Mouse (Mus musculus) cerebellum, adult 9-10 months (tissue): ENCODE measurements at regions not wholly inside any gene's neighbourhood (a gene's known extent, or its start where the extent isn't known, plus 50 kb on each side); places are given as distances from the start of the nearest gene placed in this dataset.

Experiments
- DNase-seq: peaks from one replicate; pipeline ENCODE4 v3.0.0; 2022

DNA sequence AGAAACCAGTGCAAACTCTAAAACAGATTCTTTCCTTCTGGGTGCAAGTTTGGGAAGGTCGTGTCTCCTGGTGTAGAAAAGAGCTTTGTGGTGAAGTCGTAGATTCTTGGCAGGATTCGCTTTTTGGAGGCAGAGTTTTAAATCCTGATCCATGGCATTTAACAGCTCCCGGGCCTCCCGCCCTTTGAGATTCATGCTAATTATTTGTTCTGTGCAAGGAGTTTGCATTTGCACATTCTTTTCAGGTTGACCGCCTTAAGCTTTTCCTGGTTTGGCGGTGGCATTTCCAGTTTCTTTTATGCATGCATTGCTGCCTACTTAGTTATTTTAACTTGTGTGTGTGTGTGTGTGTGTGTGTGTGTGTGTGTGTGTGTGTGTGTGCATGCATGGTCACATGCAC, 126.9 kb upstream of the A230072I06Rik start:
- DNase-seq: no peak

DNA sequence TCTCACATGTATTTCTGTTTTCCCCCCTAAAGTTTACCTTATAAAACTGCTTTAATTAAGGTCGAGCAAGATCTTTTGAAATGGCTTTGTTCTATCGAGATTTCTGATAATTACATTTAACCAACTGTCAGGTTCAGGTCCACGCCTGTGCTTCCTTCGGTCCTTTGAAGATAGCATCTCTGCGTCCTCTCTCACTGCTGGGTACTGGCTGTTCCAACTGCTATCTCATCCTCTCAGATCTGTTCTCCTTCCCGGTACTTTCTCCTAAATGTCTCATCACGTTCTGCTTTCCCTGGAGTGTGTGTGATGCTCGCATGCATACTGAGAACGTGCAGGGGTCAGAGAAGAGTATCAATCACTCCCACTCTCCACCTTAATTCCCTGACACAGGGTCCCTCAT, 125.8 kb upstream of the A230072I06Rik start:
- DNase-seq: no peak

DNA sequence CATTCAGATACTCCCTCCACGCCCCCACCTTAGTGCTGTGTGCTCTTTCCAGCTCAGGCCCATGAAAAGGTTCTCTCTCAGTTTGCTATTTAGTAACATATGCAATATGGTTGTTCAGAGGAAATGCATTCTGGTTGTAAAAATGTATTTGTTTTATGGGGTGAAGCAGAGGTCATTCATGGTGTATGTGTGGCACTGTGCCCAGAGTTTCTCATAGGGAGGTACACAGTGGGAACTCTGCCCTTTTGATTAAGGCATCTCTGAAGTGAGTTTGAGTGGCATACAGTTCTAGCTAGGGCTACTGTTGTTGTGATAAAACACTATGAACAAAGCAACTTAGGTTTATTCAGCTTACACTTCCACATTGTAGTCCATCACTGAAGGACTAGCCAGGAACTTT, 121.7 kb upstream of the A230072I06Rik start:
- DNase-seq: no peak

DNA sequence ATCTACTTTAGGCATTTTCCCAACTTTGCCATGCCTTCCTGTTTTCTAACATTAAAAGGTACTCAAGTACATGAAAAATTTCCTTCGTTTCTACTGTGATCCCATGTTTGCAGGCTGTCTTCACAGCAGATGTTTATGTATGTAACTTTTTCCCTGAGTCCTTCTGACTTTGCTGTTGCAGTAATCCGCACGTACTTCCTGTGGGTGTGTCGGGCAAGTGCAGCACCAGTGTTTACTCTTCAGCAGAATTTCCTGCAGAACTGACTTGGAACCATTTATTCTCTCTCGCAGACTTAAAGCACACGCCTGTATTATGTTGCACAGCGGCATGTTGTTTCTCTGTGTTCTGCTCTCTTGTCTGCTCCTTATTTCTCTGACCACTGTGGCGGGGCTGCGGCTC, 120.4 kb upstream of the A230072I06Rik start:
- no peak for DNase-seq

DNA sequence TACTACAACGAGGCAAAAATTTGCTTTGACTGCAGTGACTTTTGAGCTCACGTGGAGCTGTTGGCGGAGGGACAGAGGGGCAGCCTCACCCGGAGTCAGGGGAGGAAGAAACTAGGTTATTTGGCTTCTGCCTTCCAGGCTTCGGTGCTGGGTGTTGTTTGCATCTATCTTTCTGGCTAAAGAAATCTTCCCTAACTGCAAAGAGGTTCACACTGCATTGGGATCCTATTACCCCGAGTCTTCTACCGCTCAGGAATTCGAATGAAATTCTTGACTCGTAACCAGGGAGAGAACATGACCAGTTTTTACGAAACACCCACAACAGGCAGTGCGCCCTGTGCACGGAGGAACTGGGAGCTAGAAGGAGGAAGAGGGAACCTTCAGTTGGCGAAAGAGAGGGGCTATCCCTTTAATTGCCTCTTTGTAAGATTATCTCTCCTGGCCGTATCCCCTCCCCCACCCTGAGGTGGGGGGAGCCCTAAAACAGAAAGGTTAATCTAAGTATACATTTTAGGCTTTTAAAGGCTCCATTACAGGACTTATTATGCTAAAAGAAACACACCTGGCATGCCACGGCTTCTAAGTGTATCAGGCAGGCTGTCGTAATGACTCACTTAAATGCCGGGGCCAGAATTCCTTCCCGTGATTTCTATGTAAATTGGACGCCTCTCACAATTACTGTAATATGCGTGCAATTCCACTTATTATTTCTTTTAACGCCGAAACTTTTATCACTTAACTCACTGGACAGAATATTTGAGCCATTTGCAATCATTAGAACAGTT, 115.5 kb upstream of the A230072I06Rik start:
- no peak for DNase-seq

DNA sequence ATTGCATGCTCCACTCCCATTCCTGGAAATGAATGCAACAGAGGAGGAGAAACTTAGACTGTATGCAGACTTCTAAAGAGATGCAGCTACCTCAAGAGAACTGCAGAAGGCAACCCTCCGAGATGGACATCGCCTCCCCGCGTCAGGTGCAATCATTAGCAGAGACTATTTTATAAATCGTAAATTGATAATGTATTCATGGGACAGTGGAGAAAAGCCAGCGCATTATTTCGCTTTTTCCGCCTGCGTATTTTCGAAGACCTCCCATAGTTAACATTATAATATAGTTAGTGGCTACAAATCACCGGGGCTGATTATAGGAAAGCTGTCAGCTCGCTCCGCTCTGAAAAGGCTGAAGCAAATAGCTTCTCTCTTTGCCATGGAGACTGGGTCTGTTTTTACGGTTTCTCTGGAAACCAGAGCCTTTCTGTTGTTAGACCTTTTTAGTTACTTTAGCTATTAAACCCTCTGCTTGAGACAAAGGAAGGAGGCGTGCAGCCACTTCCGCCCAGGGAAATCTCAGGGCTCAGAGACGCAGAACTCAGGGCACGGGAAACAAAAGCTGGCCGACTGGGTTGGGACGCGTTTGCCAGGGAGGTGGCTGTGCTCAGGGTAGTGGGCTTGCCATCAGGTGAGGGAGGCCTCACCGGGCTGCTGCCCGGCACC, 113.0 kb upstream of the A230072I06Rik start:
- no peak for DNase-seq

DNA sequence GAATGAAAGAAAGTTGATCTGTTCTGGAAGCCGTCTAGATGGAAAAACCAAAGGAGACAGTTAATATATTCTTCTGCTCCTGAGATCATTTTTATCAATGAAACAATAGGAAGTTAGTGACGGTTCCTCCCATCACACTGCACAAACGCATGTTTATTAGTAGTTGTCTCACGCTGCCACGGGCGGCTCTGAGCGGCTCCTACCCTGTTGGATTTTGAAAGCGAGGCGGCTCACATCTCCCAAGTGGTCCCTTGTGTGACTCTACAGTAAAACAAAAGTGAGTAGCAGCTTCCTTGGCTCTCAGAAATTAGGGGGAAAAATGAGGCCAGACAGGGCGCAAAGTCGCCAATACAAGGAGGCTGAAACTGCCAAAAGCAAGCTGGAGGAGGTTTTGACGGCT, 106.8 kb upstream of the A230072I06Rik start:
- DNase-seq: no peak

DNA sequence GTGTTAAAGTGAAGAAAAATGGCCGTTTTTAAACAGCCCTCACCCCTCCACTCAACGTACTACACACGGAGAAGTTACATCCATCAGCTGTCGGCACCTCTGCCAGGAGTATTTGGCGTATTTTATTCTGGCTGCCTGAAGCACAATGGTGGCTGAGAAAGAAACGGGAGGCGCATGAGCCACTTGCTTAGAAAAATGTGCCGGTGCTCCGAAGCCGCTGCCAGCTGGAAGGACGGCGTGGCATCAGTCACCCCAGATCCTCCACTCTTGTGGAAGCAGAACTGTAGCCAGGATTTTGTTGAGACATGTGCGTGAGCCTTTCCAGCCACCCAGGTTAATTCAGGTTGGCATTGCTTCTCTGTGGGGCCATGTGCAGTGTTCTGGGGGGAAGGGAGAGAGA, 103.1 kb upstream of the A230072I06Rik start:
- DNase-seq: no peak

DNA sequence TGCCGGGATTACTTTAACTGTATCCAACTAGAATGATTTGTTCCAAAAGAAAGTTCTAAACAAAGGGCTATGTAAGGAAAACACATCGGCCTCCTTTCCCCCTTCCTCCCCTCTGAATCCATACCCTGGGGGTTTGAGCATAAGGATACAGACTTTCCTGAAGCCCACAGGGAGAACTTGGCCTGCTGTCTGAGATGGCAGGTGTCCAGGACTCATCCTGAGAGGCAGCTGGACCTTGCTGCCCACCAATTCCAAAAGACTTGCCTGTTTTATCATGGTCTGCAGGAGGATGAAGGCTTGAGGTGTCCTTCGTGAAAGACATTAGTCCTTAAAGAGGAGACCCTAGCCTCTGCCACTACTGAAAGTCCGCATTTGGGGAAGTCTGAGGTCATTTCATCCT, 94.0 kb upstream of the A230072I06Rik start:
- no peak for DNase-seq

DNA sequence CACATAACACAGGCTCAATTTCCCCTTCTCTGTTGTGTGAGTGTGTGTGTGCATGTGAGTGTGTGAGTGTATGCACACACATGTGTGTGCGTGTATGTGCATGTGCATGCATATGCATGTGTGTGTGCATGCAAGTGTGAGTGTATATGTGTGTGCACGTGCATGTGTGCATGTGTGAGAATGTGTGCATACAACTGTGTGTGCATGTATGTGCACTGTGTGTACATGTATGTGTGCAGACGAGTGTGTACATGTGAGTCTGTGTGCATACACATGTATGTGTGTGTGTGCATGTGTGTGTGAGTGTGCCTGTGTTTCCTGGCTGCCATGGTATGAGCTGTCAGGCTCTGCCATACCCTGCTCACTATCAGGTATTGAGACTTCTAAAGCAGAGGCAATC, 91.3 kb upstream of the A230072I06Rik start:
- DNase-seq: no peak

DNA sequence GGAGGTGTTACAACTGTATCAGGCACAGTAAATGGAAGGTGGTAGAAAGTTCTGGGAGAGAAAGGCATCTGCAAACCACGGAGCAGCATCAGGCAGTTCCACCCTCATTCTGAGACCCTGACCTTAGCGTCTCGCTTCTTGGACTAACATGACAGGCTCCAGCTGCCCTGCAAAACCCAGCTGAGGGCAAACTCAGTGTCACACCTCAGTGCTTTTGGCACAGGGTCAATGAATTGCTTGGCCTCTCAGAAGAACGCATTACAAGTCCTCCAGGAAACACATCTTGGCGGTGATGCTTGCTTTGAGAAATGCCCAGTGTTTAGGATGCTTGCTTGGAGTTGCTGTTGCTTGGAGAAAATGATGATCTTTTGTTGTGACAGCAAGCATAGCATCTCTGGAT, 90.2 kb upstream of the A230072I06Rik start:
- DNase-seq: no peak

DNA sequence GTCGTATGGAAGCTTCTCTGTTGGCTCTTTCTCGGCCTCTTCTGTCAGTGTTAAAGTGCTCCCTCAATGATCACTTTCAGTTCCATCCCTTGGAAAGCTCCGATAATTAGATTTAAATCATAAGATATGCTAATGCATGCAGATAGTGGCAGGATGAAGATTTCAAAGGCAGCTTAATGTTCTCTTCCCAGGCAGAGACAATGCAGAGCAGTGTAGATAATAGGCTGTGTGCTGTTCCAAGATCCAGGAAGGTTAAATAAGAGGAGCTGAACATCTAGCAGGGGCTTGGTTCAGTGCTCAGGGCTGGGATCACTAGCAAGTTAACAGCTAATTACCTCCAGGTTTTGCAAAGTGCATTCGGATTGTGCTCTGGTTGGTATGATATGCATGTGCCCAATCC, 89.7 kb upstream of the A230072I06Rik start:
- no peak for DNase-seq

DNA sequence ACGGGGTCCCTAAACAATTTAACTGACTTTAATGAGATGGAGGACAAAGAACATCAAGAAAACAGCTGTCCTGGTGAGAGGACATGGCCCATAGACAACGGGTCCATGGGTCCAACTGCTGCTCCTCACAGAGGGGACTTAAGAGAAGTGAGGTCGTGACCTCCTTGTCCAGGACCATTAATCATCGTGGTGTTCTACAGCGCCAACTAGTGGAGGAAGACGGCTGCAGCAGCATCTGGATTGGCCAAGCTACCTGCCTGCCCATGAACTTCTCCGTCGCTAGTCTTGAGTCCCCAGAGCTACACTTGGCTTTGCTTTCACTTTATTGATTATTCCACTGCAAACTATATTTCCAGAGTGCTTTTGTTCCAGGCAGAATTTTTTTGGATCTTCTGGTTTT, 86.6 kb upstream of the A230072I06Rik start:
- no peak for DNase-seq

DNA sequence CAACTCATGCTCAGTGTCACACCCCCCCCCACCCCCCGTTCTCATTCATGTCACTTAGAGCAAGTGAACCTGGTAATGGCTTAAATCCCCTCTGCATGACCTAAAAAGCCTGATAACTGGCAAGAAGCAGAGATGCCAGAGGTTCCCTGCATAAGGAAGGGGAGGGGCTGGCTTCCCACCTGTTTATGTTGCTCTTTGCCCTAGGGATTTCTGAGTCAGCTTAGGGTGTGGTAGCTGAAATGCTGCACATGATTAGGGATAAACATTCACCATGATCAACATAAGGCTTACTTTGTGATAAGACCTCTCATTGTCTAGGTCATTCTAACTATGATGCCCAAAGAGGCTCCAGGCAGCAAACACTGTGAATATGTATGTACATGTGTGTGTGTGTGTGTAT, 72.7 kb upstream of the A230072I06Rik start:
- no peak for DNase-seq

DNA sequence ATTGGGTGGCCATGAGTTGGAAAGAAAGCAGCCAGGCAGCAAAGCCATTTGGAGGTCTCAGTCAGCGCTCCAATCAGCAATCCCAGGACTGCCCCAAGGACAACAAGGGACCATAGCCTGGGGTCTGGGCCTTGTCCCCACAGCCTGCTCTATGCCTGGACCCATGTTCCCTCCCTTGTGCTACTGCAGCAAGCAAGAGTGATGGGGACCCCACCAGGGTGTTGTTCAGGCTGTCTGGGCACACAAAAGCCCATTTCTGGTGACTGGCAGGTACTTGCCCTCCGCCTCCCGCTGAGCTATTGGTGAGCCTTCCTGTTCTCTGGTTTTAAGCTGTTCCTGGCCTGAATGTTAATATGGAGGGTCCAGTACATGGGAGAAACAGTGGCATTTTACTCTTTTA, 71.2 kb upstream of the A230072I06Rik start:
- no peak for DNase-seq

DNA sequence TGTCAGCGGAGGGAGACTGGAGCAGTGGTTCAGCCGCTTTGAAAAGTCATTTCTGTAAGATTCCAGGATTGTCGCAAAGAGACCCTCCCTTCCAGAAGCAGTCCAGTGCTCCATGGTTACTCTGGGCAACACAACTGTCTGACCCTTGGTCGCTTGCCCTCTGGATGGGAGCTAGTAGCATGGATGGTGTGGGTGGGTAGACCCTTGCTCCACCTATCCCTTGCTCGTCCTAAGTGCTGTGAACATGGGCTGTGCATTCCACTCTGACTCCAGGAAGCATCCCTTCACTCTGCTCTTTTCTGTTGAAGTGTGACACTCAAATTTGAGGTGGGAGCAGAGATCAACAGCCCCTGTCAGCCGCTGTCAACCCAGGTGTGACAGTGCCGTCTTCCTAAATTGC, 64.8 kb upstream of the A230072I06Rik start:
- no peak for DNase-seq

DNA sequence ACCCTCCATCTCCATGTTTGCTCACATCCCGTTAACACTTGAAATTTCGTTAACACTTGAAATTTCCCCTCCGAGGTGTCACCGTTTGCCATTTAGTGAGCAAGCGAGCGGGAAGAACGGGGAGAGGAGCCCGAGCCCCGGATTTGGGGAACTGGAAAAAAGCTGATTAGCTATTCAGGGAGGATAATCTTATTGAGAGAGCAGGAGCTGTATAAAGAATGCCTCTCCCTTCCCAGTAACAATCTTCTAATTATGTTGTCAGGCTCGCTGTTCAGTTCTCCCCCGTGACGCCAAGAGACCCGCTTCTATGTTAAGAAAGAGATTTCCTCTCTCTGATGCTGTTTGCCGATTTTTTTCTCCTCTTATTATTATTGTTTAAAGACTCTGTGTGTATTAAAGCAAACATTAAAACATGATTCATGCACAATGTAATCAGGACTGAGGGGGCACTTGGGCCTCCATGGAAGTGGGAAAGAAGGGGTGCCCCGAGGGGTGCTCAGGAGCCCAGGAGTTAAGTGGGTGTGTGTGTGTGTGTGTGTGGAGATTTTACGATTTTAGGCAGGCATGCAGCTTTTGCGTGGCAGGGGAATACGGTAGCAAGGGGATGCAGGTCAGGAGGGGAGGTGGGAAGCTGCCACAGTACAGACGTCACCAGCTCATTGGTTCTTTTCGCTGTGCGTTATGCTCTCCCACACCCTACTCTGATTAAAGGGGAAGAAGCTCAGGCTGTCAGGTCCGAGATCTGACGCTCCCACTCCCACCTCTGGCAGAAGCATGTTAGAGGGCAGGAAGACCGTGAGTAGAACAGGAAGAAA, 64.2 kb upstream of the A230072I06Rik start:
- DNase-seq: no peak

DNA sequence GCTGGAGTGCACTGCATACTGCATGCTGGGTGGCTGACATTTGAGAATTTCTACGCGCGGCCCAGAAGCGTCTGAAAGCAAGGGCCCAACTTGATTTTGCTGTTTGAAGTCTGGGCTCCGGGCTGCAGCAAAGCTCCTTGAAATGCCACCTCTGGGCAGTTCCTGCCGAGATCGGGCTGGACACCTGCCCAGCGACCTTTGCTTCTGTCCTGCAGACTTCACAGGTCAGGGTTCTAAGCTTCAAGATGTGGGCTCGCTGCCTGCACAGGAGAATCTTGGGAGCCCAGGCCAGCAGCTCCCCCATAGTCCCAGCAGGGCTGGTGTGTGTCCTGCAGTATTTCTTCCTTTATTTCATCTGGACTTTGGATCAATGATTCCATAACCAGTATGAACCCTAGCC, 57.1 kb upstream of the A230072I06Rik start:
- DNase-seq: no peak

DNA sequence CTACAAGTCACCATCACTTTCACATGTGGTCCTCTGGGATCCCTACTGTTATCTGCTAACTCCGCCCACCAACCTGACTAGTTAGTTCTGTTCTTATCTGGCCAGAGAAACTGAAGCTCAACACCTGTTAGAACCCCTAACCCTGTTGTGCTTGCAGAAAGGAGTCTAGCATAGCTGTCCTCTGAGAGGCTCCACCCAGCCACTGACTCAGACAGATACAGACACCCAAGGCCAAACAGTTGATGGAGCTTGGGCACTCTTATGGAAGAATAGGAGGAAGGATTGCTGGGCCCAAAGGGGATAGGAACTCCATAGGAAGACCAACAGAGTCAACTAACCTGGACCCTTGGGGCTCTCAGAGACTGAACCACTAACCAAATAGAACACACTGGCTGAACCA, 55.2 kb upstream of the A230072I06Rik start:
- no peak for DNase-seq
